Comparison of ENCODE assay signal across 8 mouse cellular contexts in the genomic region with DNA sequence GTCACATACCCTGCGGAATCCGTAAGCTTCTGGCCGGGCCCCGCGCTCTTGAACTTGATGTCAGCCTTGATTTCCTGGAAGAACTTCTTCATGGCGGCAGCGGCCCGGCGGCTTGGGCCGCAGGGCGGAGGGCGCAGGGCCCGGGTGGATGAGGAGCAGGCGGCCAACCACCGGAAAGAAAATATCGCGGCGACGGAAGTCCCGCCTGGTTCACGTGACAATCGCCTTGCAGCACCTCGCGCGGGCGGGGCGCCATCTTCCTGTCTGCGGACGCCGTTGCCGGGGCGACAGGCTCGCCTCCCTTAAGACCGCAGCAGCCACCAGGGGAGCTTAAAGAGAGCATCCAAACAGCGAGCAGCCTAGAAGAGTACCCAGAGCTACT. TPM values are rescaled to one million over a fixed set of nuclear protein-coding genes. Genes with fewer than 3 reads are reported as not detected.
A peak's percentile ranks its signal among the peaks of the same experiment; 100 is the strongest.
DNase-seq lines count a peak whose midpoint lies in the region; ATAC-seq lines count a peak whose summit lies in the region.

Ubxn6 (minus strand) TSS at position 202 of the 382 bp plus-strand sequence.

- no peaks in the 10 kb centered on the region for H3K27me3 ChIP-seq in hindbrain, embryonic 16.5 days (replicated peaks; ENCODE audit: control insufficient read depth, insufficient read depth, low read length)

- peak; percentile 62 for ATAC-seq in hindbrain, embryonic 16.5 days

- DNase-seq in T-cell, adult 2 months (ENCODE audit: low spot score): peak; percentile 99
- peak; percentile 97 to 99 for DNase-seq in cerebellum, postnatal 36 days
- peak; percentile 97 for DNase-seq in gastrocnemius, adult 18-20 months (ENCODE audit: low spot score)
- DNase-seq in left cerebral cortex, adult 18-20 months (ENCODE audit: low spot score in 2 of 2): peak; percentile 99
- DNase-seq in right cerebral cortex, adult 18-20 months: peak; percentile 99
- DNase-seq in urinary bladder, postnatal 10 days (ENCODE audit: low spot score): peak; percentile 91

- H3K4me3 ChIP-seq in hindbrain, embryonic 16.5 days (ENCODE audit: low read length): peak within 1 kb of the TSS; percentile 84
- H3K4me3 ChIP-seq in macrophage (ENCODE audit: inconsistent target): peak within 1 kb of the TSS; percentile 54

- H3K79me2 ChIP-seq in macrophage (ENCODE audit: inconsistent target): peaks cover 11% of the 10 kb centered on the region; the same call in 1 of the 2 replicates

- H3K9me3 ChIP-seq in hindbrain, embryonic 16.5 days (ENCODE audit: control insufficient read depth, low read length): no peaks in the 10 kb centered on the region

- H3K36me3 ChIP-seq in hindbrain, embryonic 16.5 days (ENCODE audit: control insufficient read depth, insufficient read depth, low read length): peaks cover 29% of the 10 kb centered on the region
- peaks cover 31% of the 10 kb centered on the region for H3K36me3 ChIP-seq in macrophage (ENCODE audit: inconsistent target)

- H3K27ac ChIP-seq in hindbrain, embryonic 16.5 days (ENCODE audit: low read depth, low read length): peak within 1 kb of the TSS; percentile 91
- peak within 1 kb of the TSS; percentile 84 for H3K27ac ChIP-seq in macrophage

- H3K4me2 ChIP-seq in hindbrain, embryonic 16.5 days (ENCODE audit: low read length): peak within 1 kb of the TSS; percentile 59

- H3K4me1 ChIP-seq in hindbrain, embryonic 16.5 days (ENCODE audit: control insufficient read depth, insufficient read depth, low read depth, low read length): peaks cover 12% of the 10 kb centered on the region

- WGBS in hindbrain, embryonic 16.5 days: under 1% methylated on average over 35 of the region's 35 CpGs
- WGBS in macrophage (ENCODE audit: missing documents): 0% methylated on average over 35 of the region's 35 CpGs

- peak within 1 kb of the TSS; percentile 84 for H3K9ac ChIP-seq in hindbrain, embryonic 16.5 days (ENCODE audit: low read depth, low read length)

RNA-seq across cellular contexts. Expression of gene Ubxn6, which starts in this region (rescaled TPM):
- total RNA-seq in gastrocnemius, adult 18-20 months (2021): 10 to 100 TPM; 62.9 to 69.0 TPM
- polyA plus RNA-seq in hindbrain, embryonic 16.5 days (2015; fragmentation: Nextera tagmentation; extraction: Ambion mirVana): 77.6 and 79.5 TPM in 2 replicates
- total RNA-seq in left cerebral cortex, adult 18-20 months (2021): 10 to 100 TPM; 84.1 to 97.8 TPM
- 10 to 100 TPM; 24.4 to 88.3 (median 51.3) TPM for total RNA-seq in macrophage (2018; cell fraction: chromatin; rRNA removed)
- 10 to 100 TPM; 25.7 to 48.8 (median 31.2) TPM for total RNA-seq in macrophage (2018; cell fraction: cytosol; rRNA removed)
- total RNA-seq in macrophage (2018; cell fraction: nucleus; rRNA removed): 10 to 100 TPM; 17.0 to 58.2 (median 27.0) TPM
- 28.9 to 74.4 TPM (median 41.1 TPM) in 3 replicates for polyA plus RNA-seq in macrophage (2018)

Comparison
In these comparisons a context has a peak if more than half of its experiments do, and no peak if none do; other contexts are left out.
1. Peak in every context shown above with its lines: DNase-seq, ATAC-seq, H3K4me3 ChIP-seq and H3K27ac ChIP-seq.